Mouse (Mus musculus): ENCODE measurements around the gene Atp7a.
"Not testable (repeated sequence)": the region's sequence is repeated elsewhere in the genome, so short reads cannot be mapped to it uniquely, and the experiment has no call there.

Gene Atp7a

GRCm38 (mm10) chrX:106026418-106027342 lies at the start of gene Atp7a:
Gene Atp7a, plus strand, starts transcription at chrX:106027276.
- peak; percentile 95 for DNase-seq

GRCm38 (mm10) chrX:106001605-106002004 lies 25.5 kb upstream of the Atp7a start:
- no peak for DNase-seq

- DNase-seq = no peak
These were observed 16.3 kb upstream of the Atp7a start for GRCm38 (mm10) chrX:106010762-106011161.

- peak; percentile 85 for DNase-seq
These were observed 15.5 kb upstream of the Atp7a start, which contains the start of gene Magt1 for GRCm38 (mm10) chrX:106011465-106012159. Gene Magt1, minus strand, starts transcription at chrX:106011906.

- DNase-seq = peak; percentile 4
These were observed 14.5 kb upstream of the Atp7a start for GRCm38 (mm10) chrX:106012559-106012958.

GRCm38 (mm10) chrX:106013217-106013616 lies 13.9 kb upstream of the Atp7a start:
- DNase-seq = peak; percentile 59

GRCm38 (mm10) chrX:106014741-106015377 lies 12.2 kb upstream of the Atp7a start:
- not testable (repeated sequence) for DNase-seq

- peak; percentile 82 for DNase-seq
These were observed 11.3 kb upstream of the Atp7a start, which contains the start of gene Cox7b for GRCm38 (mm10) chrX:106015571-106016322. Gene Cox7b, plus strand, starts transcription at chrX:106015700.

- no peak for DNase-seq
These were observed 10.0 kb upstream of the Atp7a start for GRCm38 (mm10) chrX:106017102-106017501.

GRCm38 (mm10) chrX:106017516-106017915 lies 9.6 kb upstream of the Atp7a start:
- DNase-seq = no peak

GRCm38 (mm10) chrX:106027343-106027674 lies 233 bp downstream of the Atp7a start:
- no peak for DNase-seq

GRCm38 (mm10) chrX:106030176-106030575 lies 3.1 kb downstream of the Atp7a start:
- no peak for DNase-seq

- DNase-seq = no peak
These were observed 4.0 kb downstream of the Atp7a start for GRCm38 (mm10) chrX:106031124-106031523.

GRCm38 (mm10) chrX:106035727-106036126 lies 8.7 kb downstream of the Atp7a start:
- no peak for DNase-seq

- no peak for DNase-seq
These were observed 10.2 kb downstream of the Atp7a start for GRCm38 (mm10) chrX:106037185-106037752.

GRCm38 (mm10) chrX:106043863-106044617 lies 17.0 kb downstream of the Atp7a start:
- no peak for DNase-seq

GRCm38 (mm10) chrX:106045455-106045854 lies 18.4 kb downstream of the Atp7a start:
- no peak for DNase-seq

GRCm38 (mm10) chrX:106045928-106046327 lies 18.9 kb downstream of the Atp7a start:
- DNase-seq = no peak

- no peak for DNase-seq
These were observed 21.1 kb downstream of the Atp7a start for GRCm38 (mm10) chrX:106048191-106048590.

GRCm38 (mm10) chrX:106077858-106078257 lies 50.8 kb downstream of the Atp7a start:
- DNase-seq = peak; percentile 5

GRCm38 (mm10) chrX:106080811-106081443 lies 53.9 kb downstream of the Atp7a start:
- no peak for DNase-seq

All from thymus, postnatal 14 days (tissue).